Mouse (Mus musculus) thymus, postnatal 4 days (tissue): Measurements from ENCODE around the gene Gna12.
A peak's percentile ranks its signal among the peaks of the same experiment; 100 is the strongest.

Experiments
- DNase-seq: peaks from one replicate; pipeline ENCODE4 v3.0.0; 2021

The Gna12 gene

DNA sequence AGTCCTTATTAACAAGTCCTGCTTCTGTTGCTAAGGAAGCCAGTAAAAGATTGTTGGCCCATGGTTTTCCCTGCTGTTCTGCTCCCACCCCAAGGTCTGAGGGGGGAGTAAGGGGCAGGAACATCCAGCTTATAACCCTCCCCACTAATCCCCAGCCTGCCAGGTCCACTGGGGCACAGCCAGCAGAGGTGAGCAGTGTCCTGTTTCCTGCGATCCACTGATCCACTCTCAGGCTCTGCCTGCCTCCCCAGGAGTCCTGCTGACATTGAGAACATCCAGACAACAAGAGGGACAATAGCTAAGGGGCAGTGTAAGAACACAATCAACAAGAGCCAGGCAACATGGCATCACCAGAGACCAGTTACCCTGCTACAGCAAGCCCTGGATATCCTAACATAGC lies 3.4 kb downstream of the Gna12 start:
- no peak for DNase-seq

DNA sequence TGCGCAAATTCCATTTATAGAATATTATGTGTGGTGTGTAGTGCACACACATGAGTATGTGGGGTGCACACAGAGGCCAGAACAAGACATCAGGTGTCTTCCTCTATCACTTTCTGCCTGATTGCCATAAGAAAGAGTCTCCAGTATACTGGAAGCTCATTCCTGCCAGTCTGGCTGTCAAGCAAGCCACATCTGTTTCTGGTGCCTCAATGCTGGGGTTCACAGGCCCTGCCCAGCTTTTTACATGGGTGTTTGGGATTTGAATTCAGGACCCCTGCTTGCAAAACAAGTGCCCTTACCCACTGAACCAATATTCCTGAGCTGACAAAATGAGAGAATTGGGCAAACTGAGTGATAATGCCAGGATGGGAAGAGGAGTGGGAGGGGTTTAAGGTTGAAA lies 4.1 kb downstream of the Gna12 start:
- DNase-seq = no peak

DNA sequence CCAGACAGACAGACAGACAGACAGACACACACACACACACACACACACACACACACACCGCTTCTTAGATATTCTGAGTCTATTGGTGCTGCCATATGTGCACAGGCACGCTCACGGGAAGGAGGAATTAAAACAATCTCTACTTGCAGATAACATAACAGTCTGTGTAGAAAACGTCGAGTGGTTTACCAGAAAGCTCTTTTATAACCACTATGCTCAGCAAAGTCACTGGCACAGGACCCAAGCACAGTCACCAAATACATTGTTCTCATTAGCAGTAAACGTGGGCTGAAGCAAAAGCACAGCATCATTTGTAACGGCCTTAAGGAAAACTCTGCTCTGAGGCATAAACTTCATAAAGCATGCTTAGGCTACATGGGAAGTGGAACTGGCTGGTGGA lies 6.1 kb downstream of the Gna12 start:
- no peak for DNase-seq

DNA sequence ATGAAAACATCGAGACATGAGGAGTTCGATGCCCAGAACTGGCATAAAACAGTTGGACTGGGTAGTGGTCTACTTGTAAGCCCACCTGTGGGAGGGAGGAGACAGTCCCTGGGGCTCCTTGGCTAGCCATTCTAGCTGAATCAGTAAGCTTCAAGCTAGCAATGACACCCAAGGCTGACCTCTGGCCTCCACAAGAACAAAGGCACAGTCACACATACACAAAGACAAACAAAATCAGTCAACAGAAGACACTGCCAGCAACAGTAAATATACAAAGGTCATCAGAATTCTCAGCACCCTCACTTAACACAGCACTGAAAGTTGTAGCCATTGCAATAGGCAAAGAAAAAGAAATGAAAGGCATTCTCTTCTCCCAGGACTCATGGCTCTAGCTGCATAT lies 6.8 kb downstream of the Gna12 start:
- DNase-seq = no peak

DNA sequence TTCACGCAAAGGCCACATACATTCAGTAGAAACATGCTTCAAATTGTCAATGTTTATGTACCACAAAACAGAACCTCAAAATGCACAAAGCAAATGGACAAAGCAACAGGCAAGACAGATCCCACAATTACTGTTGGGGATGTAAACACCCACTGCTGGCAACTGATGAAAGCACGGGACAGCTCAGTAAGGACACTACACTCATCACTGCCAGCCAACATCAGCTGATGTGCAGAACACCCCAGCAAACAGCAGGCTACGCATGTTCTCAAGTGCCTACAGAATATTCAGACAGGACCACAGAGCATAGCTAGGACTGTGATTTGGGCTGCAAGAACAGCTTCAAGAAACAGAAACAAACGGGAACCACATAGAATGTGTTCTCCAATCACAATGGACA lies 8.3 kb downstream of the Gna12 start:
- no peak for DNase-seq

DNA sequence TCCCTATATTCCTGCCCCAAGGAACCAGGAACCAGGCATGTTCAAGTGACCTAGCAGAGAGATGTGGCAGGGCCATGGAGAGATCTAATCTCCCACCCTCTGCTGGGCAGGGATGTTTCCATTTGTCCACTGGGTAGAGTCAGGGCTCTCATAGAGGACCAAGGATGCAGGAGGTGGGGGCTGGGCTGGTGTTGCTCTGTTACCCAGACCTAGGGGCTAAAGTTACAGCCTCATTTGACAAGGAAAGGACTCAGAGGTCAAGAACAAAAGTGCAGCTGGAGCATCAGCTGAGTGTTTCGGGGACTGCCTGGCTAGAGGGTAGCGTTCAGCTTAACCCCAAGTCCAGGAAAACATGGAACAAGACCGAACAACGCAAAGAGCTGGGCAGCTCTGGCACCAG lies 9.7 kb downstream of the Gna12 start:
- no peak for DNase-seq

DNA sequence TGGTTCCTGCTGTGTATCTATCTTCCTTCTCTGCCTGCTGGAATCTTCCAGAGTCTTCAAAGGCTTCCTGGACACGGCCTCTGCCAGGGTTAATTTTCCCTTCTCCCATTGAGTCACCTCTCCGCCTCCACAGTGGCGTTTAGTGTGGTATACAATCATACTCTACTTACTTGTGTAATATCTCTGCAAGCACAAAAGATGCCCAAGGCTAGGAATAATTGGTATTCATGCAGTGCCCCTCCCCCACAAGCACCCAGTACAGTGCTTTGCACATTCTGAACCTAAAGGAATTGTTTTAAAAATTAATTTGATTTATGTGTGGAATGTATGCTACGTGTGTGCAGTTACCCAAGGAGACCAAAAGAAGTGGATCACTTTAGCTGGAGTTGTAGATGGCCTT lies 10.6 kb downstream of the Gna12 start:
- DNase-seq = no peak

DNA sequence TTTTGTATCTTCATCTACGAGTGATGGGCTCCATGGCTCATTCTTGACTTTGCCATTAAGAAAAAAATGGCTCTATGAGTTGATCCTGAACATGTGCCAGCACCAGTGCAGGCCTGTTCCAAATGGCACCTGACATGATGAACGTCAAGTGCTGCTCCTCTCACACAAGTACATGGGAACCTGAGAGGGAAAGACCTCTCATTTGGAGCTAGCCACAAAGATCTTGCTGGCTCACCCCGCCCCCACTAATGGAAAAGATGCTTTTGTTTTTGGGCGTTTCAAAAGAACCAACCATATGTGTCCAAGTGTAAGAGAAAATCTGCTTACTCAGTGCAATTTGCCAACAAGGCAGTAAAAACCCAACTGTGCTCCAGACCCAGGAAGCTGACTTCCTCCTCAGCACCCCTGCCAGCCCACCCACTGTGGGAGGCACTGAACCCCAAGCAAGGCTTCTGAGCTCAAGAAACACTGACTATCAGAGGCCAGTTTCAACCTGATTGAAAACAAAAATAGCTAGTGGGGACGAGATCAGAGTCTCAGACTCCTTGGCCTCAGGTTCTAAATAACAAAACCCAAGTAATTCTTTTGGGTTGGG lies 11.7 kb downstream of the Gna12 start:
- DNase-seq = peak; percentile 27

DNA sequence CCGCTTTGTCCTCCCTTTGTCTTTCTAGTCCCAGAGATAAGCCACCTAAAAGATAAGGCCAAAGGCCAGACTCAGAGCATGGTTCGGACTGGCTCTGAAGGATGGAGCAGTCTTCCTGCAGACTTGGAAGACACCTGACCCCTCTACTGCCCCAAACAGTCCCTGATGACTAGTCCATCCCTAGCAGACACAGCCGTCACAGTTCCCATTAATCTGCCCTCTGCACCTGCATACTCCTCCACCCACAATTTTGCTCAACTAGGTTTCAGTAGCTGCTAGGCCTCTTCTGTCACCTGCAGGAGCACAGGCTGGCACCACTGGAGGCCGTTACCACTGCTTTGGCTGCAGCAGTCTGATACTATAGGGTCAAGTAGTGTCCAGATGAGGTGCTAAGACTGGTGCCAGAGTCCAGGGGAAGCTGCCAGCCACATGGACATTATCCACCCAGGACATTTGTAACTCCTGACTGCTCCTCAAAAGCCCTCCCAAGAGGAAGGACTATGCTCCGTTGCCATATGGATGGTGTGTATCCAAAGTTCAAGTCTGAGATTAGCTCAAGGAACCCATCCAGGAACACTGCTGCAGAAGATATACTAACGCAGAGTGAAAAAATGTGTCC lies 13.2 kb downstream of the Gna12 start:
- no peak for DNase-seq

DNA sequence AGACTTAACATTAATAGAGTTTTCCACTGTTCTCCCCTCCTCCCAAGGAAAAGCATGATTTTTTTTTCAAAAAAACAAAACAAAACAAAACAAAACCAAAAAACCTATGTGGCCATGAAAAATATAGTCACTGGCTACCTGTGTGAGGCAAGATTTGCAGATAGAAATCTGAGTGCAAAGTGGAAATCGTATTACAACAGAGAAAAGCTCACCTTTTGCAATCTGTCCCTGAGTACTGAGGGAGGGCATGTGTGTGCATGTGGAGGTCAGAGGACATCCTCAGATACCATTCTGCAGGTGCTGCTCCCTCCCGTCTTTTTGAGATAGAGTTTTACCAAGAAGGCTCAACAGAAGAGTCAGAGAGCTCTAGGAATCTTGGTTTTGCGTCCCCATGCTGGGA lies 14.2 kb downstream of the Gna12 start:
- DNase-seq = no peak

DNA sequence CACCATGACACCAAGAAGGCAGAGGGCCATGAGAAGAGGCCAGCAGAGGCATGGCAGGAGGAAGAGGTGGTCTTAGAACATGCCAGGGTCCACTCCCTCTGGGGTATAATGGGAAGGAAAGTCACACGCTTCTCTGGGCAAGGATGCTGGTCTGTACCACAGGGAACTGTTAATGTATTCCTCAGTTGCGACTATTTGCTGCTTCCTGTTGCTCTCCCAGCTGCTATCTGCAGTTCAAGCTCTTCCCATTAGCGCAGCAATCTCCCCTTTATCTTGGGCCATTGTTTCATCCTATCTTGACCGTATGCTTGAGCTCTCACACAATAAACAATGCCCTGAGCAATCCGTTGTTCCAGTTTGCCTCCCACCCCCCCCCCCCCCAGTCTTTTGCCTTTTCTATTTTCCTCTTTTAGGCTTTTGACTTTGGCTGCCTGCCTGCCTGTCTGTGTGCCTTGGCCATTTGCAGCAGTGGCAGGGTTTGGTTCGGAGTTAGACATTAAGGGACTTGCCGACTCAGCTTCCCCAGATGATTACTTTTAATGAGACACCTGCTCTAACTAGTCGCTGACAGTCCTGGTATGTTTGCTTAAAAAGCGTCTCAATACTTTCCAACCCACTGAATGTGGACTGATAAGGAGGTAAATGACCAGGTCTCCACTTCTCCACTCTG lies 15.0 kb downstream of the Gna12 start:
- DNase-seq = no peak

DNA sequence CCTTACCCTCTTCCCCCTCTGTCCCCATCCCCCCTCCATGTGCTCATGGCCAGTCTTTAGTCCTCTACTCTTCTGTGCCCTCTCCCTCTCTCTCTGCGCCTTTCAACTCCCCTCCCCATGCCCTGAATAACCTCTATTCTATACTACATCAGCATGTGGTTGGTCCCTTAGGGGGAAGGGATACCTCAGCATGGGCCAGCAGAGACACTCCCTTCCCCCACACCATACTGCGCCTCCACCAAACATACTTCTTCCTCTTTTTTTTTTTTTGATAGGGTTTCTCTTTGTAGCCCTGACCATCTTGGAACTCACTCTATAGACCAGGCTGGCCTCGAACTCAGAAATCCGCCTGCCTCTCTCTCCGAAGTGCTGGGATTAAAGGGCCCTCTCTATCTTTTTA lies 15.8 kb downstream of the Gna12 start:
- DNase-seq = no peak

DNA sequence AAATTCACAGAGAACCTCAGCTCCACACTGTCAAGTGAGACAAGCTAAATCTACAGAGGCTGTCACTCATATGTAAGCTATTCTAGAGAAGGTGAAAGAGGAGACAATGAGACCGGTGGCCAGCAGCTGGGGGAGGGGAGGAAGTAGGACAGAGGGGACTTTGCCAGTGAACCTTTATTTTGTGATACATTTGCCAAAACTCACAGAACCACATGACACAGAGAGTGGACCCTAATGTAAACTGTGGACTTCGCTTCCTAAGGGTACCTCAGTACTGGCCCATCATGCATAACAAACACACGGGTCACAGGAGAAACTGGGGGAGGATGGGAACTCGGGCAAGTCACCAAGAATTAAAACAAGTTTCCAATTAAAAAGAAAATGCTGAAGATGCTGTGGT lies 17.5 kb downstream of the Gna12 start:
- no peak for DNase-seq

DNA sequence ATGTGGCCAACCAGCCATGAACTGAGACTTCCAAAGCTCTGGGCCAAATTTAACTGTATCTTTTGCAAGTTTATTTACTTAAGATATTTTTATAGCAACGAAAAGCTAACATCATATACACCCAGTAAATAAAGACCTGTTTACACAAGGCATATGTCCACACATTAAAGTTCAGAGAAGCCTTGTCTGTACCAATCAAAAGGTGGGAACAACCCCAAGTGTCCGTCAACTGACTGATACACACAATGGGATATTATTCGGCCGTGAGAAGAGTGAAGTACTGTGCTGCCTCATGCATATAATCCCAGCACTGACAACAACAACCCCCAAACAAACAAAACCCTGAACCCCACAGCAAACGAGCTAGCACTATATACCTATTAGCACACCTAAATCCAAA lies 18.2 kb downstream of the Gna12 start:
- DNase-seq = no peak

DNA sequence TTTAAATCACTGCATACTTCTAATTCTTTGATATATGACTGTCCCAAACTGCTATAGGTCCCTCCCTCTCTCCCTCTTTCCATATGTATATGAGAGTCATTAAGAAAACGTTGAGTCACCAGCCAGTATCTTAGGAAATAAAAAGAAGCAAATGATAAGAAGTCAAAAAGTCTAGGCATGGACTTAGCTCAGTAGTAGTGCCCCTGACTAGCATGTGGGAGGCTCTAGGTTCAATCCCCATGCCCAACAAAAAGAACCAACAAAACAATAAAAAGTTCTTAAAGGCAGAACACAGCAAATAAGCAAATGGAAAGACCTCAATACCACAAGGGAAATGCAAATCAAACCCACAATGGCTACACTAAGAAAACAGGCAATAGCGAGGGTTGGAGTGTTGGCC lies 18.8 kb downstream of the Gna12 start:
- DNase-seq = no peak

DNA sequence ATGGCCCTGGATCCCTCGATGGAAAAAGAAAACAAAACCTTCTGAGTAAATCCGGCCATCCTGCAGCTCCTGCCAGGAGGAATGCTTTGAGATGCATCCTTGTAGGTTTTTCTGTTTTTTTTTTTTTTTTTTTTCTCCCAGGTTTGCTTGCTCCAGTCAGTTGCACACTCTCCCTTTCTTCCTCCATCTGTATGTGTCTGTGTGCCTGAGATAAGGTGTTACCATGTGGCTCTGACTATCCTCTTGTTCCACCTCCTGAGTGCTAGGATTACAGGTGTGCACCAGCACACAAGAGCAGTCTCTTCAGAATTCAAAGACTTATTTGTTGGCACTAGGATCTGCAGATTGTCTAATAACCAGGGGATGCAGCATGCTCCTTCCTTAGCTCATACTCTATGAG lies 23.3 kb downstream of the Gna12 start:
- no peak for DNase-seq

DNA sequence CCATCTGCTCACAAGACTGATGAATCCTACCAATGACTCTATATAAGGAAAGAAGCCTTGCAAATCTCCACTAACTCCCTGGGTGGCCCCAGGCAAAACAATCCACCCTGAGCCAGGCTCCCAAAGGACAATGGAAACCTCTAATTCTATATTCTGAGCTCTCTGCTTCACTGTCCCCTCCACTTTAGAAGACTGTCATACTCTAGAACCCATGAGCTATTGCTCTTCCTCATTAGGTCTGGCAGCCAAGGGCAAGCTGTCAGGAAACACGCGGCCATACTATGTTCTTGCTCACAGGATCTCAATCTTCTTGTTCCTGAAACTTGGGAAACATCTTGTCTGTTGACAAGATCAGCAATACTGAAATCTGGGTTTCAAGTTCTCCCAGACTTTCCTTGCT lies 24.0 kb downstream of the Gna12 start:
- no peak for DNase-seq

DNA sequence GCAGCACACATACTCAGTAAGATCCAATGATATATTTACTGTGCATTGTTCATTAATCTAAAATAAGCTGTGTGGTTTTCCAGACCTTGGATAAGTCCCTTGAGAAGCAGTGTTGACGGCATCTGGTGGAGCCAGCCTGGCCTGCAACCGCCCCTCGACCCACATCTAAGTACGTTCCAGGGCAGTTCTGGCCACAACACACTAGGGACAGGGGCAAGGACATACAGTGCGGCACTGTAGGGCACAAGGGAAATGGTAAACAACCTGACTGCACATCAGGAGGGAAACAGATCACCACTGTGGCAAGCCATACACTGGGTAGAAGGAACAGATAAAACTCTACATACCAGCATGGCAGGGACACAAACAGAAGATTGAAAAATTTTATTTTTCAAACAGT lies 28.4 kb downstream of the Gna12 start:
- DNase-seq = no peak

DNA sequence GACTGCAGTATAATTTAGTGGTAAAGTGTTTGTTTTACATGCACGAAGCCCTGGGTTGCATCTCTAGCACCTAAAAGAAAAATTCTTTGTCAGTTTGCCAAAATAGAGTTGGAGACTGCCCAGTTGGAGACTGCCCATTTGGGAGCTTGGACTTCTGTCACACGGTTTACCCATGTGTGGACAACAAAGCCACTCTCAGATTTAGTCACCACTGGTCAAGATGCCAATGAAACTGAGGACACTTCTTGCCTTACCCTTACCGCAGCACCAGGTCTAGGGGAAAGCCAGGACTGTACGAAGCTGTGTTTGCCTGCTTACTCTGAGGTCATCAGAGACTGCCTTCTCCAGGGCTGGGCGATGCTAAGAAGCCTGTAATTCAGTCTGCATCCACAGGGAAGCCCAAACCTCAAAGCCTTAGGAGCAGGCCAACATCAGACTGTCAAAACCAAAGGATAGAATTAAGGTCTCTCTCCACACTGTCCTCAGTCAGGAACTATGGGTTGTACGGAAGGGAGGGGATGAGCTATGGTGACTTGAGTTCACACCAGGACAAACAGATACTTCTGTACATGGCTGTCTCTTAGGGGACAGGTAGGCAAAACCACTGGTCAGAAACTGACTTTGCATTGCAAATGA lies 29.8 kb downstream of the Gna12 start:
- DNase-seq = no peak

DNA sequence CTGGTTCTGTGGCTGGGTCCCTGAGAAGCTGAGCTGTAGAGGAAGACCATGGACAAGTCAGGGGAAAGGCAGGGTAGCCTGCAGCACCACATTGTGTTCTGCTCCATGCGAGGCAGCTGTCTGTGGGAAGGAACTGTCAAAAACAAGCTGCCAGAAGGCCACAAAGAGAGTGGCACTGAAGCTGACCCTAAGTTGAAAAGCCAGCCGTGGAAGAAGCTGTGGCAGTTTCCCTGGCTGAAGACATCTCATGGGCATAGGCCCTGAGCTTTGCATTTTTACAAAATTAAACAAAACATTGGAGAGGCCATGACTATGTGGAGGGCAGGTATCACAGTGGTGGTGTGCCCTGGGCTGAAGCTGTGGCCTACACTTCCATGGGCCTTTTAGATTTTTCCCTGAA lies 31.0 kb downstream of the Gna12 start:
- no peak for DNase-seq

DNA sequence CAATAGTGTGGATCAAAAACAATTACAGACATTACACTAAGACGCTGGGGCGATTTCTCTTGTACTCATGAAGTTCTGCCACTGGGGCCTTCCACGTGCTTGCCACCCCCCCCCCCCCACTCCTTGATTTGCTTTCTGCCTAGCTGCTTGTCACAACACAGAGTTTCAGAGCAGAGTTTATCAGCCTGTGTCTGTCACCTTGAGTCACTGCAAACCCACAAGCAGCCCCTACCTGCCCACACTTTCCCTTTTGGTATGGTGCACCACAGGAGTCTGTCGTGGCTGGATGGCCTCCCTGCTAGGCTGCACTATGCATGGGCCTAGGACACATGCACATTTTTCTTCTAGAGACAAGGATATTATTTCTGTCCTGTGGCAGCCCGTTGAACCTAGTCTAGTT lies 31.5 kb downstream of the Gna12 start:
- no peak for DNase-seq

DNA sequence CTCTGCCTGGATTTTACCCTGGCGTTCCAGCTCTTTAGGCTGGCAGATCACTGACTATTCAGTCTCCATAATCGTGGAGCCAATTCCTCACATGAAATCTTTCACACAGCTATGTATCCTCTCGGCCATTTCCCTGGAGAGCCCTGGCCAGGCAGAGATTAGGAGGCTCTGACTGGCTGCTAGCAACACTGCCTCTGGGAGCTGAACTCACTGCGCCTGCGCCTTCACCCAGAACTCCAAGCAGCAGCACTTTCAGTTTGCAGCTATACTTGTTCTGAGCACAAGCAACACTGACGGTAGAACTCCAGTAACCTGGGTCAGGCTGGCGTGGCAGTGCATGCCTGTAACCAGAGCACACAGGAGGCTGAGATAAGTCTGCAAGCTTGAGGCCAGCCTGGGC lies 32.1 kb downstream of the Gna12 start:
- no peak for DNase-seq

DNA sequence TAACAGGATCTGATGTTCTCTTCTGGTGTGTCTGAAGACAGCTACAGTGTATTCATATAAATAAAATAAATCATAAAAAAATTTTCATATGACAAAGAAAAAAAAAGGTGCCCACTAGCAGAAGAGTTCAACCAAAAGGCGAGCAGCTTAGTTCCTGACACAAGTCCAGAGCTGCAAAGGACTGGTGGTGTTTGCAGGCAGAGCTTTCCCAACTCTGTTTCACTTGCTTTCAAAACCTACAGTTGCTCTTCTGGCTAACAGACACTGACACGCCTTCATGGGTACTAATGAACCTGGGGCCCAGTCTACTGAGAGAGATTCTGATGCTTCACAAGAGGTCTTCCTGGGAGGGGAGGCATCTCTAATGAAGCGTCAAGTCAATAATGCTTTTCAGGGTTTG lies 34.2 kb downstream of the Gna12 start:
- no peak for DNase-seq

DNA sequence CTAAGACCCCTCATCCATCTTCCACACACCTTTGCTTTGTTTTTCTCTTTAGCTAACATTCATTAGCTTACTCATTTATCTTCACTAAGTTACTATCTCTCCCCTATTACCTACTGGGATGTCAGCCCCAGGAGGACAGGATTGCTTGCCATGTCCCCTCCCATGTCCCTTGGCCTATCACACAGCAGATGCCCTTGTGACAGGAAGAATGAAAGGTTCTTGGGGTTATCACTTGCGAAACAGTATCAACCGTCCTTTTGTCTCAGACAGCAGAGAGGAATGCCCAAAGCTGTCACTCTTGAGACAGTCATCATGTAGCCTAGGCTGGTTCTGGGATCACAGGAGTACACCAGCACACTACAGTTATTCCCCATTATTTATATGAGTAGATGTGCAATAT lies 35.1 kb downstream of the Gna12 start:
- DNase-seq = no peak

DNA sequence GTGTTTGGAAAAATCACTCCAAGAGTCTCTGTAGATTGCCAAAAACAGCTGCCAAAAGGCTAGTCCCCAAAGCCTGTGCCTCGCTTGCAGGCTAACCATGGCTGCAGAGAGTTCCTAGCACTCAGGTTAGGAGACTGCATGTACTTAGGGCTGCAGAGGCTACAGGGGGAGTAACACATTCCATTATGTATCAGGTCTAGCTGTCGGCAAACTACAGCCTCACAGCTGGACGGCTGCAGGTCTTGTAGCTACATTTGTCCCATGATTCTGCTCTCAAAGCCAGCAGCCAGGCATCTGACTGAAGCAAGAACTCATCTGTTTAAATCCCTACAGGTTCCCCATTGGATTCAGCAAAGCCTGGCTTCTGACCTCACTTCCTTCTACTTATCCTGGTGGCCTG lies 35.5 kb downstream of the Gna12 start:
- no peak for DNase-seq
